Mouse (Mus musculus) heart, embryonic 15.5 days (tissue): ENCODE measurements around the gene Tmem232. TPM values are rescaled to one million over a fixed set of nuclear protein-coding genes. Genes with fewer than 3 reads are reported as not detected.
"Not testable (repeated sequence)": the region's sequence is repeated elsewhere in the genome, so short reads cannot be mapped to it uniquely, and the experiment has no call there.

Source experiments
- ATAC-seq: fragments of 200-750 bp; cut with Nextera tagmentation; replicated peaks from 2 replicates; pipeline ENCODE4 v1.8.0; 2017; ENCODE audit warnings: low read depth, moderate TSS enrichment; ENCODE audit not compliant: insufficient number of reproducible peaks, insufficient read depth, low FRiP score
- H3K27ac ChIP-seq: fragments of 300-500 bp; sonication (generic); 2 replicates; pipeline ENCODE4 v1.5.1; 2015; ENCODE audit warnings: mild to moderate bottlenecking, inconsistent platforms
- H3K27me3 ChIP-seq: fragments of 300-500 bp; sonication (generic); 2 replicates; pipeline ENCODE4 v1.6.1; 2015; ENCODE audit warnings: inconsistent platforms
- H3K36me3 ChIP-seq: fragments of 300-500 bp; sonication (generic); 2 replicates; pipeline ENCODE4 v1.6.1; 2015; ENCODE audit warnings: mild to moderate bottlenecking, inconsistent platforms
- H3K4me1 ChIP-seq: fragments of 300-500 bp; sonication (generic); replicated peaks from 2 replicates; pipeline ENCODE4 v1.6.1; 2015; ENCODE audit warnings: inconsistent platforms
- H3K4me2 ChIP-seq: fragments of 300-500 bp; sonication (generic); 2 replicates; pipeline ENCODE4 v1.6.1; 2015; ENCODE audit warnings: inconsistent platforms, mild to moderate bottlenecking, moderate library complexity
- H3K4me3 ChIP-seq: fragments of 300-500 bp; sonication (generic); 2 replicates; pipeline ENCODE4 v1.5.1; 2015; ENCODE audit warnings: mild to moderate bottlenecking, inconsistent platforms
- H3K9ac ChIP-seq: fragments of 300-500 bp; sonication (generic); 2 replicates; pipeline ENCODE4 v1.6.1; 2015; ENCODE audit warnings: mild to moderate bottlenecking, inconsistent platforms
- H3K9me3 ChIP-seq: fragments of 300-500 bp; sonication (generic); replicated peaks from 2 replicates; pipeline ENCODE4 v1.6.1; 2016; ENCODE audit warnings: inconsistent platforms
- WGBS: fragments of 180-500 bp; shearing (Covaris S2); methylation state at CpG from one replicate; pipeline ENCODE4 v1.1.7; 2015; ENCODE audit warnings: mixed read lengths; 5-methylcytosine and 5-hydroxymethylcytosine counted together
- polyA plus RNA-seq: library from polyadenylated mRNA; unstranded; fragments of >200 nt; fragmentation: Nextera tagmentation; extraction: Ambion mirVana; gene quantifications from 2 replicates; pipeline ENCODE4 v1.2.1, GENCODE M21; 2015

Tmem232 gene
- polyA plus RNA-seq, 1 experiment from 2014 or later: not detected

DNA sequence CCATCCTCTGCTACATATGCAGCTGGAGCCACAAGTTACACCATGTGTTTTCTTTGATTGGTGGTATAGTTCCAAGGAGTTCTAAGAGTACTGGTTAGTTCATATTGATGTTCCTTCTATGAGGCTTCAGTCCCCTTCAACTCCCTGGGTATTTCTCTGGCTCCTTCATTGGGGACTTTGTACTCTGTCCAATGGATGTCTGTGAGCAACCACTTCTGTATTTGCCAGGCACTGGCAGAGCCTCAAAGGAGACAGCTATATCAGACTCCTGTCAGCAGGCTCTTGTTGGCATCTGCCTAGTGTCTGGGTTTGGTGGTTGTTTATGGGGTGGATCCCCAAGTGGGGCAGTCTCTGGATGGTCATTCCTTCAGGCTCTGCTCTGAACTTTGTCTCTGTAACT, 8.2 kb downstream of the Tmem232 start:
- not testable (repeated sequence) for H3K9me3 ChIP-seq, H3K27me3 ChIP-seq, H3K27ac ChIP-seq, H3K4me3 ChIP-seq, H3K4me2 ChIP-seq, H3K36me3 ChIP-seq, H3K9ac ChIP-seq, ATAC-seq
- peaks cover 10% of the 10 kb centered on the region for H3K4me1 ChIP-seq

DNA sequence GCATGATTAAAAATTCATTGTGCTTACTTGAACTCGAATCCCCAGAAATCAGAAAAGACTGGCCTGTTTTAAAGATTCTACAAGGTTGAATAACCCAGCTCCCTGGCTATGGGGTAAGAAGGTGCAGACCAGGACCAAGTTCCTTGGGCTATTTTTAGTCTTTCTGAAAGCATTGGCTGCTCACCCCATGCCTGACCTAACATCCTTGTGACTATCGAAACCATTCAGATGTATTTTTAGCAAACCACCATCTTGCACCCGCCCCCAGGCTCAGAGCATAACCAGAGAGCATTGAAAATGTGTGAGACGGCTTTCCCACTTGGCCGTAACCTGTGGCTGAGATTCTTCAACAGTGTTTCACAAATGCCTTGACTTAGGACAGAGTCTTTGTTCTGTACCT, 13.1 kb downstream of the Tmem232 start:
- 47% methylated on average over 5 of the region's 5 CpGs for WGBS
- Histone ChIP-seq H3K4me3 (no peak overlapping the region), H3K4me2 (no peak overlapping the region; the same call in 1 of the 2 replicates), H3K9ac (no peak overlapping the region), H3K4me1 (peaks cover 12% of the 10 kb centered on the region), H3K27me3 (no peaks in the 10 kb centered on the region), H3K9me3 (no peaks in the 10 kb centered on the region), H3K36me3 (no peaks in the 10 kb centered on the region), H3K27ac (peak overlapping the region; percentile 61)
- ATAC-seq: peak; percentile 43; the same call in 1 of the 2 replicates

DNA sequence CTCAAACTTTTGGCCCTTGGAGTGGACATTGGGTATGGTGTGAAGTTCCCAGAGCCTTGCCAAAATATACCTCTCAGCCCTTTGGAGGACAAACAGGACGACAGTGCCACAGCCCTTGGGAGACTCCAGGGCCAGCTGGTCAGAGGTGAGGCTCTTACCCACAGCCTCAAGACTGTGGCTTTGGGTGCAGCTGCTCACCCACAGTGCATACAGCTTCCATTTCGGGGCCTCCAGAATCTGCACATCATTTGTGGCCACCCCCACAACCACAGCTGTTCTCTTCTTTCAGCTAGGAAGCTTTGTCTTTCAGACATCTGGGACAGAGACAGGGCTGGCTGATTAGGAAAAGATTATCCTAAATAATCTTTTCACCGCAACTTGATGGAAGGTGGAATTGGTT, 27.1 kb downstream of the Tmem232 start:
- Histone ChIP-seq H3K9me3 (no peaks in the 10 kb centered on the region), H3K27me3 (no peaks in the 10 kb centered on the region), H3K27ac (no peak overlapping the region), H3K4me1 (no peaks in the 10 kb centered on the region), H3K4me3 (no peak overlapping the region), H3K4me2 (no peak overlapping the region), H3K36me3 (no peaks in the 10 kb centered on the region), H3K9ac (no peak overlapping the region)
- no peak for ATAC-seq
- WGBS: 71% methylated on average over 3 of the region's 3 CpGs

DNA sequence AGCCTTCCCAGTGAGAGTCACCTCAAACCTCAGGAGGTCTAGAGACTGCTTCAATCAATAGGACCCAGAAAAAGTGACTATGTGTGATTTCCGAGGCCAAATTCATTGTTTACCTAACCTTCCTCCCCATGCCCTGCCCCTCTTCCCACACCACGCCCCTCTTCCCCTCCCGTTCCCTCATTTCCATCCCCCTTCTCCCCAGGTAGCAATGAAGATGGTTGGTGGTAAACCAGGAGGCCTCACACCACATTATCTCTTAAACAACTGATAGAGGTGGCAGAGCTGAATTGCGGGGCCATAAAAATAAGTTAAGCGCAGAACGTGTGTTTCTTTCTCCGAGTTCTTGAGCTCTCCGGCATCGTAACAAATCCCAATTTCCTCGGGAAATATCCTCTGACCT, 55.9 kb downstream of the Tmem232 start:
- WGBS: 57% methylated on average over 10 of the region's 10 CpGs
- no peaks in the 10 kb centered on the region for H3K36me3 ChIP-seq
- H3K4me1 ChIP-seq: no peaks in the 10 kb centered on the region
- H3K27ac ChIP-seq: no peak overlapping the region
- H3K9me3 ChIP-seq: no peaks in the 10 kb centered on the region
- H3K9ac ChIP-seq: no peak overlapping the region
- no peak overlapping the region for H3K4me3 ChIP-seq
- no peak for ATAC-seq
- H3K27me3 ChIP-seq: no peaks in the 10 kb centered on the region
- H3K4me2 ChIP-seq: no peak overlapping the region

DNA sequence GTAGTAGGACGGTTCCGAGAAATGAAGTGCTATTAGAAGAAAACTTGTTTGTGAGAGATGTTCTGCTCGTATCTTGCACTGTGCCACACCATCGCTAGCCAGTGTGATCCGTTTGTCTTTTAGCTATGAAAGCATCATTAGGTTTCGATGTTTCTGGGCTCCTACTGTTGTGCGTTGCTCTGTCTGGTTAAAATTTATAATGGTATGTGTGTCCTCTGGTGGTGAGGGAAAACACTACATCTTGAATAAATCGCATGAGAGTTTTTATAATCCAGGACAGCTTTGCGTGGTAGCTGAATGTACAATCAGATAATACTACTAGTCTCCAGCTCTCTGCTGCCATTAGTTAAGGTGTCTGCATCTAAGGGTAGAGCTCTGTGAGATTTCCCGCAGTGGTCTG, 63.8 kb downstream of the Tmem232 start:
- no peaks in the 10 kb centered on the region for H3K4me1 ChIP-seq
- 86% methylated on average over 10 of the region's 10 CpGs for WGBS

DNA sequence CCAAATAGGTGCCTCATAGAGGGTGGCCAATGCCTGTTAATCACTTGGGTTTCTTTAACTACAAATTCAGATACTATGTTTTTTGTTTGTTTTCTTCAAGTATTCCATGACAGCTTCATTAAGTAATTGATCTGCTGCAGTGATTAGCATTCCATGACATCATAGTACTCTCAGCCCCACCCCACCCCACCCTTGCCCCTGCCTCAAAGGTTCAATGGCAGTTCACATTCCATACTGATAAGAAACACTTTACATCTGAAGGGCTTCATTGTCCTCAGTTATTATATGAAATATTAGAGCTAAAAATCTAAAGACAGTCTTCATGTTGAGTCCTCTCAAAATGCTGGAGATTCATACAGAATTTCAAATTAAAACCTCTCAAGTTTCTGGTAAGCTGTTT, 89.8 kb downstream of the Tmem232 start:
- no peak for ATAC-seq
- Histone ChIP-seq H3K4me3 (no peak overlapping the region), H3K36me3 (no peaks in the 10 kb centered on the region), H3K4me2 (no peak overlapping the region), H3K9ac (no peak overlapping the region), H3K27ac (no peak overlapping the region), H3K4me1 (no peaks in the 10 kb centered on the region), H3K9me3 (no peaks in the 10 kb centered on the region), H3K27me3 (no peaks in the 10 kb centered on the region)

More for the DNA sequence above, 63.8 kb downstream of the Tmem232 start:
- Histone ChIP-seq H3K9ac (no peak overlapping the region), H3K27me3 (no peaks in the 10 kb centered on the region), H3K4me2 (no peak overlapping the region), H3K4me3 (no peak overlapping the region), H3K36me3 (no peaks in the 10 kb centered on the region), H3K27ac (no peak overlapping the region), H3K9me3 (no peaks in the 10 kb centered on the region)
- ATAC-seq: no peak

DNA sequence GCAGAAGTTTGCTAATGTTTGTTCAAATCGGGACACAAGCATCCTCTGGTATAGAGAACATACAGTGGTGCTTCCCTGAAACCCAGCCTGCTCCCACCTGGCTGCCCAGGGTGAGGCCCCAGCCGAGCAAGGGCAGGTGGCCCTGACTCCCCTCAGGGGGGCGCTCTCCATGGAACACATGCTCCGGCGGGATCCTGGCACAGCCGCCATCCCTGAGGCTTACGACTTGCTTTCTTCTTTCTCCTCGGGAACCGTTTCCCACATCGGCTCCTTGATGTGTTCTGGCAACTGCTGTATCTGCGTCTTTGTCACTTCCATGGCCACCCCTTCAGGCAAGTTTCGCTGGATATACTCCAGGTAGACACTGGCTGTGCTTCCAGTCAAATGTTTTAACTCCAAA, 102.7 kb downstream of the Tmem232 start:
- 87% methylated on average over 12 of the region's 12 CpGs for WGBS

DNA sequence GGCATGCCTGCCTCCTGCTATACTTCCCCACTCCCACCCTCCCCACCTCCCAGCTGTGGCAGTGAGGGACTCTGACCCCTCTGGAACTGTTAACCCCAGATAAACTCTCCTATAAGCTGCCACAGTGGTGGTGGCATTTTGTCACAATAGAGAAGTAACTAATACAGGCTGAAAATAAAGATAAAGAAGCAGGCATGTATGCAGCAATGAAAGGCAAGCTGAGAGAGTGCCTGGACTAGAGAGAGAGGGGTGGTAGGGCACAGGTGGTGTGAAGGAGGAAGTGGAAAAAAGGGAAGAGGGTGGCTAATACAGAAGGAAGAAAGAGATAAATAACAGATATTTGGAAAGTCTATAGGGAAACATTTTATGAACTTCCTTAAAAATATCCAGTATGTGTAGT, 121.5 kb downstream of the Tmem232 start:
- Histone ChIP-seq H3K4me1 (no peaks in the 10 kb centered on the region), H3K9ac (no peak overlapping the region), H3K27me3 (no peaks in the 10 kb centered on the region), H3K27ac (no peak overlapping the region), H3K4me3 (no peak overlapping the region), H3K9me3 (no peaks in the 10 kb centered on the region), H3K4me2 (no peak overlapping the region), H3K36me3 (no peaks in the 10 kb centered on the region)
- no peak for ATAC-seq

More for the DNA sequence above, 102.7 kb downstream of the Tmem232 start:
- H3K4me2 ChIP-seq, H3K9me3 ChIP-seq, H3K27me3 ChIP-seq, H3K27ac ChIP-seq, H3K9ac ChIP-seq, H3K4me3 ChIP-seq, ATAC-seq, H3K4me1 ChIP-seq, H3K36me3 ChIP-seq: not testable (repeated sequence)

DNA sequence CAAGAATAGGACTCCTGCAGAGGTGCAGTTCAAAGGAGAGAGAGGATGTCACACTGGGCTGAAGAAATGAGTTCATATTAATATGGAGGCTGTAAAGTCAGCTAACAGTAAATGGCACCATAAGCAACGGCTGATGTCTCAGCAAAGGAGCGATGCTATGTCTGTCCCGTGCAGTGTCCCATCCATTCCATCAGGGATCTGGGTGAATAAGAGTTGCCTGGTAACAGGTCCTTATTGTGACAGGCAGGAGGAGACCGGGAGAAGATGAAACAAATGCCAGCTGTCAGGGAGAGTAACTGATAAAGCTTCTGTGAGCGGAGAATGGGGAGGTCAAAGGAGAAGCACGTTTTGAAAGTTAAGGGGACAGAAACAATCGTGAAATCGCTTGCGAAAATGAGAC, 135.3 kb downstream of the Tmem232 start:
- Histone ChIP-seq H3K4me2 (no peak overlapping the region), H3K9ac (no peak overlapping the region), H3K9me3 (no peaks in the 10 kb centered on the region), H3K4me1 (no peaks in the 10 kb centered on the region), H3K27ac (no peak overlapping the region), H3K36me3 (no peaks in the 10 kb centered on the region), H3K4me3 (no peak overlapping the region), H3K27me3 (no peaks in the 10 kb centered on the region)
- no peak for ATAC-seq
- 40% methylated on average over 9 of the region's 9 CpGs for WGBS

DNA sequence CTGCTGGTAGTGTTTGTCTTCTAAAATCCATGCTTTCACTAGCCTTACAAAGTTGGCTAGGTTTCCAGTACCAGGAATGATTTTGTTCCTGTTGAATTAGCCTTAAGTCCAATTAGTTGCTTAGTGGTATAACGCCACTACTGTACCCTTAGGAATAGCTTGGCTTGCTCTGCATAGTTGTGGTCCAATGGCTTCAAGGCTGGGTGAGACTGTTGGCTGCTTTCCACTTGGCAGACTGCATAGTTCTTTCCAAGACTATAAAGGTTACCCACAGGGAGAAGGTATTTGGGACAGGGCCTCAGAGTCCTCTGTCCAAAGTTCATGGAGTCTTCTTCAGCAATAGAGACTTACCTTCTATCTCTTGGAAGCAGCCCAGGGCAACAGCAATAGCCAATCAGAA, 139.7 kb downstream of the Tmem232 start:
- H3K4me2 ChIP-seq: no peak overlapping the region
- H3K9me3 ChIP-seq: no peaks in the 10 kb centered on the region
- no peaks in the 10 kb centered on the region for H3K36me3 ChIP-seq
- H3K27ac ChIP-seq: no peak overlapping the region
- H3K27me3 ChIP-seq: no peaks in the 10 kb centered on the region
- 62% methylated on average over 1 of the region's 1 CpGs for WGBS
- no peaks in the 10 kb centered on the region for H3K4me1 ChIP-seq
- H3K9ac ChIP-seq: no peak overlapping the region
- no peak for ATAC-seq
- no peak overlapping the region for H3K4me3 ChIP-seq

DNA sequence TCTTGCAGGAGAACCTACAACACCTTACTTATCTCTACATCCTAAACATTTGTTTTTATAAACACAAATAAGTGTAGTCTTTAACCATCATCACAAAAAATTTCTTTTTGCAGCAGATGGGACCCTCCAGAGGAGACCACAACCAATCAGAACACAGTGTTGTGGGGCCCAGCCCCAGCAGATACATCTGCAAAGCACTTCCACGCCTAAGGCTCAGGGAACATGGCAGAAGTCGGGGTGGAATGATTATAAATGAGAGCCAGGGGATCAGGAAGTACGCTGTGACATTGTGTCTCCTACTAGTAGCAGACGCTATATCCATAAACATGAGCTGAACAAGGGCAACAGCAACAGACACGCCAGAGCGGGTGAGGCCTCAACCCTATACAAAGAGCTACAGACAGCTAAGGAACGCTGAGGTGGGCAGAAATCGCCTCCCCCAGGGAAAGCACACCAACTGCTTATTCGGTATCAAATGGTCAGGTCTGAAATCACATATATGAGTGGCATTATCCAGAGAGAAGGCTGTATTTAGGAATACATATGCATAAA, 156.1 kb downstream of the Tmem232 start:
- Histone ChIP-seq H3K9me3 (no peaks in the 10 kb centered on the region), H3K36me3 (no peaks in the 10 kb centered on the region), H3K4me3 (no peak overlapping the region), H3K27ac (no peak overlapping the region), H3K4me2 (no peak overlapping the region), H3K27me3 (no peaks in the 10 kb centered on the region), H3K4me1 (no peaks in the 10 kb centered on the region), H3K9ac (no peak overlapping the region)
- WGBS: 76% methylated on average over 9 of the region's 9 CpGs
- no peak for ATAC-seq

DNA sequence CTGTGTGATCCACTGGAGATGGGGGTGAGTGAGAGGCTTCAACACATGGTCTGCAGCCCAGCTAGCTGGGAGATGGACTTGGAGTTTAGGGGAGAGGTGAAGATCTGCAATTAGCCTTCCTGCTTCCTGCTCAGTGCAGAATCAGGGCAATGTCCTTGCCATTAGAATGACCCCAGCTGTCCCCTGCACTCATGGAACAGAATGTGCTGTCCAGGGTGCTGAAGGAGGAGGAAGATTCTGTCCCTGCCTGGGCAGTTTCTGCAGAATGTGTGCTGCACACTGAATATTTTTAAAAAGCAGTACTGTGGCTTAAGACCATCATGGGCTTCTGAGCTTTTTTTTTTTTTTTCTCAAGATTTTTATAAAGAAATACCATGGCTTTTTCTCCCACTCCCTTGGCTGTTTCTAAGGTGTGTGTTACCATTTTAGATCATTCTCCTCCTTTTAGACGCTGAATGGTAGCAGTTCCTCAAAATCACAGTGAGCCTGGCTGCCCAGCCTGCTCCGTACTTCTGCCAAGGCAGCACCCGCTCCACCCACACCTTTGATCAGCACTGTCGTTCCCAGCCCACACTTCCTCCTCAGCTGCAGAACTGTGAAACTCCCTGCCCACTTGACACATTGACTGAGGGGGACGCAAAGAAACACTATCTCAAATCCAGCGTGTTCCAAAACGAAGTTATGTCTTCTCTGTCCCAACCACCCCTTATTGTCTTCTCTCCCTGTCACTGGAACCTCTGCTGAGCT, 170.4 kb downstream of the Tmem232 start:
- Histone ChIP-seq H3K36me3 (no peaks in the 10 kb centered on the region), H3K9me3 (no peaks in the 10 kb centered on the region), H3K4me1 (no peaks in the 10 kb centered on the region), H3K4me2 (no peak overlapping the region), H3K27me3 (no peaks in the 10 kb centered on the region), H3K9ac (no peak overlapping the region), H3K4me3 (no peak overlapping the region), H3K27ac (no peak overlapping the region)
- 20% methylated on average over 7 of the region's 7 CpGs for WGBS
- no peak for ATAC-seq
